Mouse (Mus musculus) left cerebral cortex, adult 9 months (tissue): ENCODE data around the gene Gm44805.

Experiments used
- DNase-seq, 2 experiments: peaks; one replicate each; pipeline ENCODE4 v3.0.0; 2022; ENCODE audit warnings: low spot score in 2 of 2

The Gm44805 gene

GRCm38 (mm10) chr7:19677872-19678271 lies 3.4 kb downstream of the Gm44805 start, which contains the start of gene Apoc2:
Apoc2 (minus strand) TSS chr7:19677941.
- no peak for DNase-seq

DNA sequence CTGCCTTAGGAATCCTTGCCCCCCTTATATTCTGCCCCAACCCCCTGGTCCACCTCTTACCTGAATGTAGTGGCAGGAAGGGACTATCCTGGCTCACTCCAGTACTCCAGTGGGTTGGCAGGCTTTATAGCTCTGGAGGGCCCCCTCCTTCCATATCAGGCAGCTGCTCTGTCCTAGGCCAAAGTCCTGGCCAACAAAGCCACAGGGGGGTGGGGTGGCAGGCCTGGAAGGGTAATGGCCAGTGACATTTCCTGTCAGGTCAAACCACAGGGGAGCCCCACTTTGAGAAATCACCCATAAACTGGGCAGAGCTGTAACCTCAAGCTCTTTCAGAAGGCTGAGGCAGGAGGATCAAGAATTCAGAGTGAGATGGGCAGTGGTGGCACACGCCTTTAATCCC lies 4.6 kb downstream of the Gm44805 start:
- DNase-seq, result no peak

DNA sequence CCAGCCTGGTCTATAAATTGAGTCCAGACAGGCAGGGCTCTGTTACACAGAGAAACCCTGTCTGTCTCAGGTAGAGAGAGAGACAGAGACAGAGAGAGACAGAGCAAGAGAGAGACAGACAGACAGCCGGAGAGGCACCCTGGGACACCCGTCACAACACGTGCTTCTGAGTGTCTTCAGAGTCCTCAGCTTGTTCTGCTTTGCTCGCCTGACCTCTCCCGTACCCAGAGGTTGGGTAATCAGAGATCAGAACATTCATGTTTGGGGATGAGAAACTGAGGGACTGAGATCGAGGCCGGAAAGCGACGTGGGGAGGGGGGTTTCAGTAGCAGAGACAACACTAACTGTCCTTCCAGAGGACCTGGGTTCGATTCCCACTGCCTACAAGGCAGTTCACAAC lies 5.4 kb downstream of the Gm44805 start:
- no peak for DNase-seq

DNA sequence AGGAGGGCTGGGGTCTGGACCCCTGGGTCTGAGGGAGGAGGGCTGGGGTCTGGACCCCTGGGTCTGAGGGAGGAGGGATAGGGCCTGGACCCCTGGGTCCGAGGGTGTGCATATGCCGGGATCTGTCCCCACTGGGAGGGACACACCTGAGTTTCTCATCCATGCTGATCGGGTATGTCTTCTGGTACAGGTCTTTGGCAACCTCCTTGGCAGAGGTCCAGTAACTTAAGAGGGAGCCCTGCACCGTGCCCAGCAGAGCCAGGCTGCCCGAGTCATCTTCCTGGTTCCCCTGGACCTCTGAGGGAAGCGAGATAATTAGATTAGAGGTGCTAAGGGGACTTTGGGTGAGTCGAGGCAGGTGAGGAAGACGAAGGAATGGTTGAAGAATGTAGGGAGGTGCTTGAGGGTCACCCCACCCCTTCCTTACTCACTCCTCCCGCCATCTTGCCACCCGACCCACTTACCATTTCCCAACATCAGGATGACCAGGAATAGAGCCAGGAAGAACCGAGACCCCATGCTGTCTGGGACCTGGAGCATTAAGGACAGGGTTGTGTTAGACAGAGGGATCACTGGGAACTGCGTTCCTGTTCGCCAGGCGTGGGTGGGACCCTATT lies 8.0 kb downstream of the Gm44805 start:
- DNase-seq, result no peak

DNA sequence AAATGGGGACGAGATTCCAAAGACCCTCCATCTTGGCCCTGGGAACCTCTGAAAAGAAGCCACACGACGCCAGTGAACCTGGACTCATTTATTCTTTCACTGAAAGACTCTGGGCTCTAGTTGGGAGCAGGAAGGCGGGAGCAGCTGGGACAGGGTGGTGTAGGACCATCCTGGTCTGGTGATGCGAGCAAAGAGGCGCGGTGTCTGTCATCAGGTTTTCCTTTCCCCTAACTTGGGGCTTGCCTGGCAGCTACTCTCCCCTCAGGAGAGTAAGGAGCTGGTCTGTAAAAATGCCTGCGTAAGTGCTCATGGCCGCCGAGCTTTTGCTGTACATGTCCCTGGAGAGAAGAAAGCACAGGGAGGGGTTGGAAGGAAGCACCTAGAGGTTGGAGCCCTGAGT lies 9.7 kb downstream of the Gm44805 start:
- DNase-seq, result no peak

DNA sequence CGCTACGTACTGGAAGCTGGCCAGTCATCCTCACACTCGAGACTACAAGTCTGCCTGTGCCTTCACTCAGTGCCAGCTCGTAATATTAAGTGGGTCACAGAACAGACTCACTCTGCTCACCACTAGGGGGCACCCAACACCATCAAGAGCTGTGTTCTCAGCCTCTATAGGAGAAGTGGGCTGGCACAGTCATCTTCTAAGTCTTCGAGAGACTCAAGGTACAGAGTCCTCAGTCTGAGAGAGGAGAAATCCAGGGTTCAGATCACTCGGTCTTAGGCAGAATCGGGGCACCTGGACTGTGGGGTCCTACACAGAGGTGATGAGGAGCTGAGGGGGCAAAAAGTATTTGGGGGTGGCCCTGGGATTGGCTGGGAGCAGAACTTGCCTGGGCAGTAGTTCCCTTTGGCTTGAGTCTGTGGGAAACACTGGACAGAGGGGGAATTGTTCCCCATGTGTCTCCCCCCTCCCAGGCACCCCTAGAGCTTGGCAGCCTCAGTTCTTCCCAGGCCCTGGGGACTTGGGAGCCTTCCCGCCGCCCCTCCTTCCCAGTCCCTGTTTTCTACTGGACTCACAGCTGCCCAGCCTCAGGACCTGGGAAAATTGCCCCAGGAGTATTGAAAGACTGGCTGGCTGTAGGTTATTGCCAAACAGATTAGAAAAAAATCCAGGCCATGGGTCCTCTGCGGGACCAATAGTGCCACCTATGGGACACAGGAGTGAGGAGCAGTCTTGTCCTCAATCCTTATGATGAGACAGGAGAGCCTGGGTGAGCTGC lies 12.1 kb downstream of the Gm44805 start:
- DNase-seq, result peak; percentile 84 to 97

GRCm38 (mm10) chr7:19667434-19667833 lies 13.8 kb downstream of the Gm44805 start:
- no peak for DNase-seq

DNA sequence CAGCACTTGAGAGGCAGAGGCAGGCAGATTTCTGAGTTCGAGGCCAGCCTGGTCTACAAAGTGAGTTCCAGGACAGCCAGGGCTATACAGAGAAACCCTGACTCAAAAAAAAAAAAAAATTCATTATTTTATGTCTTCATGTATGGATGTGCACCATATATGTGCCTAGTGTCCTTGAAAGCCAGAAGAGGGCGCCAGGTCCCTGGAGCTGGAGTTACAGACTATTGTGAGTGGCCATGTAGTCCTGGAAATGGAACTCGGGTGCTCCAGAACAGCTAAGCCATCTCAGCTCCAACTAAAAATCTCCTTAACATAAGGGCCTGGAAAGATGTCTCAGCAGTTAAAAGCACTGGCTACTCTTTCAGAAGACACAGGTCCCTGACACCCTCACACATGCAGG lies 14.5 kb downstream of the Gm44805 start:
- DNase-seq, result no peak

GRCm38 (mm10) chr7:19664955-19665841 lies 16.0 kb downstream of the Gm44805 start, which contains the start of gene Clptm1:
Clptm1 (minus strand) TSS chr7:19665033.
- DNase-seq, result peak; percentile 92 to 98

DNA sequence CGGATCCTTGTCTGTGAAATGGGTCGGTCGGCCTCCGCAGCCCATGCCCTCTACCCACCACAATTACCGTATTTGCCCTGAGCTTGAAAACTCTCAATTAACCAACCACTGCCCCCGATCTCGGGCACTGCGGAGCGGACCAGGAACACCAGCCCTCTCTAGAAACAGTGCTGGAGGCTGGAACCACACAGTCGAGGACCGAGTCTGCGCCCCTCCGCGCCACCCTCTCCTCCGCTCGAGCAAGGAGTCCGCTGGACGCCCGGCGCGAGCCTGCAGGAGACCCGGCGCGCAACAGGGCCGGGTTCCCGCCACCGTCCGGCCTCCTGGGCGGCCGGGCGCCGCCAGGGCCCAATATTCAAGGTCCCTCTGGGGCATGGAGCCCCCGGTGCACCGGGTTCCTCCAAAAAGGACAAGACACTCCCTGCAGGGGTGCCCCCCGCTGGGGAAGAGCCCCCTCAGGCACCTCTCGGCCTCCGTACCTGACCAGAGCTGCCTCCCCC lies 16.7 kb downstream of the Gm44805 start:
- no peak for DNase-seq

DNA sequence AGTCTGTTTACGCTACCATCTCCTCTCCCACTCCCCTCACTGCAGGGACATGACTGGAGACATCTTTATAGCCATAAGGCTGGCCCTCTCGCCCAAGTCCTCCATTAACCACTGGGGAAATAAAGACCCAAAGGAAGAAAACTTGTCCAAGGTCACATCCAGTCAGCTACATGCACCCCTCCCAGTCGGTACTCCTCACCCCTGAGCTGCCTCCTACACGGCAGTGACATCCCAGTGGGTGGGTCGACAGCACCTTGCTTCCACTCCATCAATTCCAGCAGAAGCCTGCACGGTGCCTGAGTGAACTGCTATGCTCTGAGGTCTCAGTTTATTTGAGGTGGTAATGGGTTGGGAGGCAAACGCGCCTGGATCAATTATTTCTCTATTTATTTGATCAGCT lies 17.3 kb downstream of the Gm44805 start:
- DNase-seq, result no peak

GRCm38 (mm10) chr7:19652614-19653013 lies 28.6 kb downstream of the Gm44805 start:
- no peak for DNase-seq

DNA sequence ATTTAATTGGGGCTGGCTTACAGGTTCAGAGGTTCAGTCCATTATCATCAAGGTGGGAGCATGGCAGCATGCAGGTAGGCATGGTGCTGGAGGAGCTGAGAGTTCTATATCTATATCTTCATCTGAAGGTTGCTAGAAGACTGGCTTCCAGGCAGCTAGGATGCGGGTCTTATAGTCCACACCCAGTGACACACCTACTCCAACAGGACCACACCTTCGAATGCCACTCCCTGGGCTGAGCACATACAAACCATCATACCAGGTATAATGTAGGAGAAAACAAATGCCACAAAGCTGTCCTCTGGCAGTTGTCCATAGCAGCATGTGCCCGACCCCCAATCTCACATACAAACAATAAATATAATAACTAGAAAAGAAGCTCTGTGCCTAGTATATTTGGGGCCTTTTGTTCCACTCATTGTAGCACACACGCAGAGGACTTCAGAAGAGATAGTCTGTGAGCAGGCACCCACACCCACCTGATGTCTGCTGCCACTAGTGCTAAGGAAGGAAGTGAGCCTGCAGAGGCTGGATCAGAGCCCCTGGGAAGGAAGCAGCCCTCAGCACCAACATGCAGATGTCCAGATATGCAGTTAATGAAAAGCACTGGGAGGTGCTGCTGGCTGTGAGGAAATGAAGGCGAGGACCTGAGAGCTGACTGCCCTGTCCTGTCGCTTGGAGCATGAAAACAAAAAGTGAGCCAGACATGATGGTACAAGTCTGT lies 30.0 kb downstream of the Gm44805 start:
- no peak for DNase-seq

GRCm38 (mm10) chr7:19641223-19641622 lies 40.0 kb downstream of the Gm44805 start:
- DNase-seq, result peak; percentile 35 to 42

- no peak for DNase-seq
Measured at GRCm38 (mm10) chr7:19635074-19635827, 46.0 kb downstream of the Gm44805 start.

DNA sequence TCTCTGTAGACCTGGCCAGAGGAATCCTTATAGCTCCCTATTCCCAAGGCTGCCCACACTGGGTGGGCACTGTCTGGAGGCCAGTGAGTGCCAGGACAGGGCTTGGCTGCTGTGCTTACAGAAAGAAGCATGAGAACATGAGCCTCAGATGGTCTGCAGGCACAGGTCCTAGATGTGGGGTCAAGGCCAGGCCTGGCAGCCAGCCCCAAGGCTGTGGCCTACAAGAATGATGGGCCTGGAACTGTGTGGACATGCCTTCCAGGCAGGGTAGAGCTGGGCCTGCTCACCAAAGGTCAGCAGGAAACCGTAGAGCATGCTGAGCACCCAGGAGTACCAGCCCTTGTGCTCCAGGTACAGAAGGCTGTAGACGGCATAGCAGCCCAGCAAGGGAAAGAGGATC lies 46.6 kb downstream of the Gm44805 start:
- no peak for DNase-seq

DNA sequence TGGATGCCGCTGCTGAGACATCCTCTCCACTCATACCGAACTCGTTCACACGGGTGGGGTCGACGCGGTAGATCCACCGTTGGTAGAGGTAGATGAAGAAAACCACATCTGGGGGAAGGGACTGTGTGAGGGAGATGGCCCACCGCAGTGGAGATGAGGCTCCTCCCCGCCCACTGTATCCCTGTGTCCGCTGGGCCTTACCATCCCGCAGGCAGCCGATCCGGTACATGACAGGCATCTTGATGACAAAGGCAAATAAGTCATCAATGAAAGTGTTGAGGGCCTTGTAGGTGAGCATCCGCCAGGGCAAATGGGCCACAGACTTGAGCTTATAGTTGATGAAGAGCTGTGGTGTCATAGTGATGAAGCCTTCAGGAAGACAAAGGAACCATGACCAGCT lies 47.4 kb downstream of the Gm44805 start:
- no peak for DNase-seq

GRCm38 (mm10) chr7:19633197-19633596 lies 48.0 kb downstream of the Gm44805 start:
- no peak for DNase-seq

GRCm38 (mm10) chr7:19632720-19633119 lies 48.5 kb downstream of the Gm44805 start:
- DNase-seq, result no peak

GRCm38 (mm10) chr7:19632275-19632674 lies 48.9 kb downstream of the Gm44805 start:
- no peak for DNase-seq

- peak; percentile 55 to 89 for DNase-seq
Measured at GRCm38 (mm10) chr7:19629361-19629734, 51.9 kb downstream of the Gm44805 start, which contains the start of gene Relb. Relb (minus strand) TSS chr7:19629438.
